Mouse (Mus musculus) lung, embryonic 14.5 days (tissue): ENCODE results near the gene Nbas. TPM values are rescaled to one million over a fixed set of nuclear protein-coding genes. Genes with fewer than 3 reads are reported as not detected.
A peak's percentile ranks its signal among the peaks of the same experiment; 100 is the strongest.

ENCODE experiments used
- ATAC-seq: fragments of 200-750 bp; cut with Nextera tagmentation; 2 replicates; pipeline ENCODE4 v1.8.0; 2017; ENCODE audit warnings: mild to moderate bottlenecking, moderate TSS enrichment, moderate library complexity; ENCODE audit not compliant: insufficient read depth
- DNase-seq: peaks from one replicate; pipeline ENCODE4 v3.0.0-alpha.2; 2015
- H3K27ac ChIP-seq: fragments of 300-500 bp; sonication (generic); 2 replicates; pipeline ENCODE4 v1.5.1; 2014; ENCODE audit warnings: low read depth, mild to moderate bottlenecking, moderate library complexity
- H3K27me3 ChIP-seq: fragments of 300-500 bp; sonication (generic); 2 replicates; pipeline ENCODE4 v1.6.1; 2014; ENCODE audit warnings: low read length, control low read depth; ENCODE audit not compliant: insufficient read depth
- H3K36me3 ChIP-seq: fragments of 300-500 bp; sonication (generic); 2 replicates; pipeline ENCODE4 v1.6.1; 2014; ENCODE audit warnings: control low read depth; ENCODE audit not compliant: insufficient read depth
- H3K4me1 ChIP-seq: fragments of 300-500 bp; sonication (generic); 2 replicates; pipeline ENCODE4 v1.6.1; 2014; ENCODE audit warnings: antibody characterized with exemption, control low read depth; ENCODE audit not compliant: insufficient read depth
- H3K4me2 ChIP-seq: fragments of 300-500 bp; sonication (generic); 2 replicates; pipeline ENCODE4 v1.6.1; 2014; ENCODE audit warnings: mild to moderate bottlenecking
- H3K4me3 ChIP-seq: fragments of 300-500 bp; sonication (generic); 2 replicates; pipeline ENCODE4 v1.5.1; 2014; ENCODE audit warnings: low read depth, low read length
- H3K9ac ChIP-seq: fragments of 300-500 bp; sonication (generic); 2 replicates; pipeline ENCODE4 v1.6.1; 2014
- H3K9me3 ChIP-seq: fragments of 300-500 bp; sonication (generic); 2 replicates; pipeline ENCODE4 v1.6.1; 2016; ENCODE audit warnings: low read depth, low read length, control low read depth
- CTCF ChIP-seq: IDR thresholded peaks from 2 replicates; pipeline ENCODE4 v1.5.1; 2016; ENCODE audit warnings: antibody characterized with exemption, low read depth
- WGBS: fragments of 180-500 bp; shearing (Covaris S2); extraction: QIAGEN DNeasy Blood & Tissue Kit; methylation state at CpG from one replicate; pipeline ENCODE4 v1.1.7; 2014; 5-methylcytosine and 5-hydroxymethylcytosine counted together
- polyA plus RNA-seq: library from polyadenylated mRNA; unstranded; fragments of >200 nt; fragmentation: Nextera tagmentation; extraction: Ambion mirVana; gene quantifications from 2 replicates; pipeline ENCODE4 v1.2.1, GENCODE M21; 2014

Nbas gene
- polyA plus RNA-seq, 1 experiment from 2014 or later: 19.1 TPM

DNA sequence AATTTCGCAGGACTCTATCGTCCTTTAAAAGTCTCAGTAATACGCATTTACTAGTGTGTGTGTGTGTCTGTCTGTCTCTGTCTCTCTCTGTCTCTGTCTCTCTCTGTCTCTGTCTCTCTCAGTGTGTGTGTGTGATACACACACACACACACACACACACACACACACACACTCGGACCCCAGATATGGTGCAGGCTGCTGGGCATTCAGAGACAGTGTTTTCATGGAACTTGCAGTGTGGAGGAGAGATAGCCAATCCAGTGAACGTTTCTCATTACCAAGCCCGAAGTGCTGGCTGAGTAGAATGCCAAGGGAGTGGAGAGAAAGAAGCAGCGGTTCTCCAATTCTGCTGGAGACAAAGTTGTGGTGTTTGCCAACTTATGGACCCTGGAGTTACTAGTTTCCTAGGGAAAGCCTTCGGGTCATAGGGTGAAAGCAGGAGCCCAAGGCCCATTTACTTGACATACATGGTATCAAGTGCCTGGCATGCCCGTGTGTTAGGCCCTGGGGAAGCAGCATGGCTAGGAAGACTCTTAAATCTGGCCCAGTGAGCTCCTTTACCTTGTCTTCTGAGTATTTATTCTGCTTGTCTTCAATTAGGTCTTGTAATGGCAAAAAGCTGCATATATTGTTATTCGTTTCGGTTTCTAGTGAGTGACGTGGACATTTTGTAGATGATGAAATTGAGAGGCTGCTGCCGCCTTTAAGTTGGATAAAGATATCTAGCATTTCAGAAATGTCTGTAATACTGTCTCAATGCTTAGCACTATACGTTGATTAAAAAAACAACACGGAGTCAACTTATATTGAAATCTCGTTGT is 847 bp downstream of the Nbas start:
- Histone ChIP-seq H3K27me3 (no peaks in the 10 kb centered on the region), H3K4me2 (peak overlapping the region; percentile 88), H3K4me1 (peaks cover 3% of the 10 kb centered on the region), H3K36me3 (peaks cover 10% of the 10 kb centered on the region; the same call in 1 of the 2 replicates), H3K9ac (peak overlapping the region; percentile 85), H3K4me3 (peak overlapping the region; percentile 81), H3K27ac (no peak overlapping the region), H3K9me3 (no peaks in the 10 kb centered on the region)
- WGBS: 42% methylated on average over 16 of the region's 16 CpGs
- TF ChIP-seq CTCF: no peak
- DNase-seq: peak; percentile 6
- peak; percentile 33; the same call in 1 of the 2 replicates for ATAC-seq

DNA sequence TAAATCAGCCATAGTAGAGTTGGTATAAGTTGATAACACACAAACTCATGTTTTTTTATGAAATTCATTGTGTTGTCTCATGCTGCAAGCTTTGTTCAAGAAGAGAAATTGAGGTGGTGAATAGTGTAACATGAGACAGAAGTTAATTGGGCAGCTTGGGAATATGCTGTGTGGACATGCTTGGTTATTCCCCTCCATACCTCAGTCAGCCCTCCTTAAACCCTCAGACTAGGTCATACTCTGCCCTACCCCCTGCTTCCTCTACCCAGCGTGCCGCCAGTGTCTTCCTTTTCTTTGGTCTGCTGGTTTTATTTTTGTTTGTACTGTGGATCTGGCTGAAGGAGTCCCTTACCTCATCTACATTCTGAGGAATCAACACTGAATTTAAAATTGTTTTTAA is 22.5 kb downstream of the Nbas start:
- H3K9me3 ChIP-seq: no peaks in the 10 kb centered on the region
- no peaks in the 10 kb centered on the region for H3K27me3 ChIP-seq
- H3K4me2 ChIP-seq: no peak overlapping the region
- no peak overlapping the region for H3K4me3 ChIP-seq
- TF ChIP-seq CTCF: no peak
- WGBS: 83% methylated on average over 2 of the region's 2 CpGs
- no peak overlapping the region for H3K9ac ChIP-seq
- ATAC-seq (no peak), DNase-seq (no peak)
- no peak overlapping the region for H3K27ac ChIP-seq
- peaks cover 10% of the 10 kb centered on the region; the same call in 1 of the 2 replicates for H3K36me3 ChIP-seq
- H3K4me1 ChIP-seq: no peaks in the 10 kb centered on the region

DNA sequence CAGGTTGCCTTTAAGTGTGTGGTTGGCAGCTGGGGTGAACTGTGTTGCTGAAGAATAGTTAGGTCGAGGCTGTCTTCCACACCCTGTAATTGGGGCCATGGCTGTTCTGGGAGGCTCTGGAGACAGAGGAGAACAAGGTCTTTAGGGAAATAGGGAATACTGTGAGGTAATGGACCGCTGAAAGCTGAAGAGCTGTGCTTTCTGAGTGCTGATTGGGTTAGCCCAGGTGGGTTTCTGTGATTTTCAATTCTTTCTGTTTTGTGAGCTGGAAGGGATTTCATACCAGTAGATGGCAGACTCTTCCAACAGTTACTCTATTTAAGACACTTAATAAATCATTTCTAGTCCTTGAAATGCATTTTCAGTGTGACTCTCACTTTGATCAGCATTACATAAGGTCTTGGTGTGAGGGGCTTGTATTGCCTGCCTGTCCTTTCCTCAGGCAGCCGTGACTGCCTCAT is 24.5 kb downstream of the Nbas start:
- H3K27ac ChIP-seq: no peak overlapping the region
- no peaks in the 10 kb centered on the region for H3K27me3 ChIP-seq
- H3K4me2 ChIP-seq: no peak overlapping the region
- H3K9ac ChIP-seq: no peak overlapping the region
- peaks cover 10% of the 10 kb centered on the region; the same call in 1 of the 2 replicates for H3K36me3 ChIP-seq
- no peak overlapping the region for H3K4me3 ChIP-seq
- H3K9me3 ChIP-seq: no peaks in the 10 kb centered on the region
- 32% methylated on average over 3 of the region's 3 CpGs for WGBS
- DNase-seq: peak; percentile 43
- peak; percentile 51 for TF ChIP-seq CTCF
- no peaks in the 10 kb centered on the region for H3K4me1 ChIP-seq
- ATAC-seq: peak; percentile 31; the same call in 1 of the 2 replicates

DNA sequence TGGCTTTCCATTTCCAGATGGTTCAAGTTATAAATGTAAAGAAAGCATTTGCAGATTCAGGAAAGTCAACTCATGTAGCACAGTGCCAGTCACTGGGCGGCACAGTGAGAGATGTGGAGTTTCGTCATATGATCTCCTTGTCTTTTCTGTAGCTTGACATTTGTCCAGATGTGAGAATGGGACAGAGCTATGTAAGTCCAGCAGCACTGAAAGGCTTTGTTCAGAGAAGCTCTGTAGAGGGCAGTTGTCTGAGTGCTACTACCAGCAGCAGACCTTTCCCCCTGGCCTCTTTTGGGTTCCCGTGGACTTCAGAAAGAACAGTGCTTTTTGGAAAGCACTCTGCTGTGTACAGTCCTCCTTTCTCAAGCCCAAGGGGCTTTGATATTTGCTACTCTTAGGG is 34.1 kb downstream of the Nbas start:
- ATAC-seq (no peak), DNase-seq (no peak)
- TF ChIP-seq CTCF: no peak
- WGBS: 77% methylated on average over 3 of the region's 3 CpGs
- H3K4me3 ChIP-seq: no peak overlapping the region
- H3K27ac ChIP-seq: no peak overlapping the region
- H3K4me2 ChIP-seq: no peak overlapping the region
- peaks cover 4% of the 10 kb centered on the region; the same call in 1 of the 2 replicates for H3K36me3 ChIP-seq
- no peaks in the 10 kb centered on the region for H3K27me3 ChIP-seq
- no peak overlapping the region for H3K9ac ChIP-seq
- no peaks in the 10 kb centered on the region for H3K4me1 ChIP-seq
- no peaks in the 10 kb centered on the region for H3K9me3 ChIP-seq

DNA sequence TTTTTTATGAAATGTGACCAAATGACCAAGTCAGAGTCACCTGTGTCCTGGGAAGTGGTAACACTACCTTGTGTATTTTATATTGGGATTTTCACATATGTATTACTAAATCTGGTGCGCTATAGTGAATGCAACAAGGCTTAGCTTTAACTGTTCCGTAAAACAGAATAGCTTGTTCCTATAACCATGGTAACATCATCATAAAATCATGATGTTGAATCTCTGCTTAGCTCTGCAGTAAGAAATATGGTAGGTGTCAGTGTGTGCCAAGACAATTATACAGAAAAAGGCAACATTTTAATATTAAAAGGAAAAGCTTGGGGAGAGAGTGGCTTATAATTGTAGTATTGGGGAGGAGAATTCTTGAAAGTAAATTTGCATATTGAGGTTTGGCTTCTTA is 45.0 kb downstream of the Nbas start:
- H3K27ac ChIP-seq: no peak overlapping the region
- 95% methylated on average over 2 of the region's 2 CpGs for WGBS
- no peak for ATAC-seq
- no peak overlapping the region for H3K4me3 ChIP-seq
- H3K4me1 ChIP-seq: no peaks in the 10 kb centered on the region
- no peak for DNase-seq
- H3K27me3 ChIP-seq: no peaks in the 10 kb centered on the region
- H3K4me2 ChIP-seq: no peak overlapping the region
- no peaks in the 10 kb centered on the region for H3K9me3 ChIP-seq
- TF ChIP-seq CTCF: no peak
- H3K9ac ChIP-seq: no peak overlapping the region
- H3K36me3 ChIP-seq: 0 out of 2 replicates have a peak, but pooled peaks cover 16% of the 10 kb centered on the region

DNA sequence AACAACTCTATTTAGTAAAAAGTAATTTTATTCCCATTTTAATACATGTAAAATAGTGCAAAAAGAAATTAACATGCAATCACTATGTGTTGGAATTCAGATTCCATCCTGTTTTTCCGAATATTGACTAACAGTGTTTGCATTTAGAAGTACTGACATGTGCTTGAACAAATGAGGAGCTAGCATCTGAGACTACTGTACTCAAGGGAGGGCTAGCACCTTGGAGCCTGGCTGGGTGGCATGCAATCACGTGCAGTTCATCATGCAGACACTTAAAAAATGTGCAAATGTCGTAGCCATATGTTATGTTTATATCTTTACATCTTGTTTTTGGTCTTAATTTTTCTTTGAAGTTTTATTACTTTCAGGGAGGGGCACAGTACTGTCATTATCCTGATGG is 45.5 kb downstream of the Nbas start:
- no peak for TF ChIP-seq CTCF
- ATAC-seq (no peak), DNase-seq (no peak)
- Histone ChIP-seq H3K27ac (no peak overlapping the region), H3K9me3 (no peaks in the 10 kb centered on the region), H3K4me3 (no peak overlapping the region), H3K4me1 (no peaks in the 10 kb centered on the region), H3K9ac (no peak overlapping the region), H3K27me3 (no peaks in the 10 kb centered on the region), H3K36me3 (0 out of 2 replicates have a peak, but pooled peaks cover 16% of the 10 kb centered on the region), H3K4me2 (no peak overlapping the region)
- 76% methylated on average over 3 of the region's 3 CpGs for WGBS

DNA sequence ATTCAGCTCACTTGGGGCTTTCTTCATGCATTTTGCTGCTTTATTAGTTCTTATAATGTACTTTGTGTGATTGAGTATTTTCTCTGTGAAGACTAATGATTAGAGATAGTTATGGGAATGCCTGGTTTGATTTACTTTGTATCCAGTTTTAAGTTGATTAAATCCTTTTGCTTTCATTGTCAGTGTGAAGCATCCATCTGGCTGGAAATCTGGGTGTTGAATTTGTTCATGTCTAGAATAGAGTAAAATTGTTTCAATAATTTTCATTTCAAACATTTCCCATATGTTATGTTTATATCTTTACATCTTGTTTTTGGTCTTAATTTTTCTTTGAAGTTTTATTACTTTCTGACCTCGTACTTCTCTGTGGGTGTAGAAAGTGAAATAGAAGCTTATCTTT is 46.1 kb downstream of the Nbas start:
- no peak overlapping the region for H3K27ac ChIP-seq
- DNase-seq (no peak), ATAC-seq (no peak)
- WGBS: 92% methylated on average over 1 of the region's 1 CpGs
- H3K27me3 ChIP-seq: no peaks in the 10 kb centered on the region
- 0 out of 2 replicates have a peak, but pooled peaks cover 15% of the 10 kb centered on the region for H3K36me3 ChIP-seq
- no peak overlapping the region for H3K4me2 ChIP-seq
- no peaks in the 10 kb centered on the region for H3K9me3 ChIP-seq
- TF ChIP-seq CTCF: no peak
- H3K4me3 ChIP-seq: no peak overlapping the region
- H3K4me1 ChIP-seq: no peaks in the 10 kb centered on the region
- H3K9ac ChIP-seq: no peak overlapping the region
